Mouse (Mus musculus) lung, postnatal 36 days (tissue): ENCODE data around the gene BC024063.
A peak's percentile ranks its signal among the peaks of the same experiment; 100 is the strongest.
"Not testable (repeated sequence)": the region's sequence is repeated elsewhere in the genome, so short reads cannot be mapped to it uniquely, and the experiment has no call there.

Experiments used
- DNase-seq: peaks from one replicate; pipeline ENCODE4 v3.0.0; 2022; ENCODE audit warnings: mixed read lengths

The BC024063 gene

GRCm38 (mm10) chr10:82082728-82083621 is at the start of gene BC024063:
BC024063 (plus strand) TSS chr10:82083353.
- DNase-seq = peak; percentile 69

- DNase-seq = no peak
These were observed 41.0 kb upstream of the BC024063 start for GRCm38 (mm10) chr10:82042191-82042590.

DNA sequence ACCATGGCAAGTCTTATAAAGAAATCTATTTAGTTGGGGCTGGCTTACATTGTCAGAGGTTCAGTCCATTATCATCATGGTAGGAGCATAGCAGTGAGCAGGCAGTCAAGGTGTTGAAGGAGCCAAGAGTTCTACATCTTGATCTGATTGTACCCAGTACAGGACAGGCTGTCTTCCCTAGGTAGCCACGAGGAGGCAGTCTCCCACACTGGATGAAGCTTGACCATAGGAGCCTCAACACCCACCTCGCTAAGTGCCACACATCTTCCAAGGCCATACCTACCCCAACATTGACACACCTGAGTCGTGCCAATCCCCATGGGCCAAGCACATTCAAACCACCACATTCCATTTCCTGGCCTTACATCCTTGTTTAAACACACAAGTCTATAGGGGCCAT is 36.5 kb upstream of the BC024063 start:
- no peak for DNase-seq

DNA sequence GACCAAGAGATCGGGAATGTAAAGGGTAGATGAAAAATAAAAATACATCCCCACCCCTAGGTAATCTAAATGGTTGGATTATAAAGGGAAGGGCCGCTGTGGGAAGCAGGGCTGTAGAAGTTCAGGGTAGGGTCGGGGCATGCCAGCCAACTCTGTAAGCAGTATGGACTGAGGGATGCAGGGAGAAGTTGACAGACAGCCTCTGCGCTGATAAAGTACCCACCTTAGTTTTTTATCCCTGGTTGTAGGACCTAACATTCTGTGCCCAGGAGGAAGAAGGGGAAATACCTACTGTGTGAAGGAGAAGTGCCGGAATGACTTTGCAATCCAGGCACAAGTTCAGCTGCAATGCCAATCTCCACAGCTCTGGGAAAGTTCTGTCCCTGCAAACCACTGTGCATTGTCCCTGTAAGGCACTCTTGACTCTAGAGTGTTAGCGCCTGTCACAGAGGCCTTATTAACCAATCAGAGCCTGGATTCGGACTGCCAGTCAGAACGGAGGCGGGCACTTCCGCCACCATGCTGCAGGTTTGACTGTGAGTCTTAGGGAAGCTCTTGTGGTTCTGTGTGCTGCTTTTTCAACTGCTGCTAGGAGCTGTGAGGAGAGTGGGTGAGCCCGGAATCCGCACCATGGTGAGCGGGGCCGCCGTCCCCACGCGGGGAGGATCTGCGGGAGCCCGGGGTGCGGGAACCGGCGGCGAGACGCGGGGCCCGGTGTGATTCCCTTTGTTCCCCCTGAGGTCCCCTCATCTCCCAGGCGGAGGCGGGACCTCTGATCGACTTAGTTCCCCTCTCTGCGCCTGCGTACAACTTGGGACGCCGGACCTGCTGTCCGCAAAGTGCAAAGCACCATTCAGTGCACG is 35.3 kb upstream of the BC024063 start, which contains the start of gene Zfp873:
Gene Zfp873 (plus strand): TSS at position 527 of the 863 bp plus-strand sequence.
- DNase-seq = peak; percentile 96

- not testable (repeated sequence) for DNase-seq
These were observed 34.7 kb upstream of the BC024063 start for GRCm38 (mm10) chr10:82048460-82048804.

GRCm38 (mm10) chr10:82083622-82083971 is 444 bp downstream of the BC024063 start:
- not testable (repeated sequence) for DNase-seq

- DNase-seq = no peak
These were observed 34.1 kb downstream of the BC024063 start for GRCm38 (mm10) chr10:82117206-82117605.

DNA sequence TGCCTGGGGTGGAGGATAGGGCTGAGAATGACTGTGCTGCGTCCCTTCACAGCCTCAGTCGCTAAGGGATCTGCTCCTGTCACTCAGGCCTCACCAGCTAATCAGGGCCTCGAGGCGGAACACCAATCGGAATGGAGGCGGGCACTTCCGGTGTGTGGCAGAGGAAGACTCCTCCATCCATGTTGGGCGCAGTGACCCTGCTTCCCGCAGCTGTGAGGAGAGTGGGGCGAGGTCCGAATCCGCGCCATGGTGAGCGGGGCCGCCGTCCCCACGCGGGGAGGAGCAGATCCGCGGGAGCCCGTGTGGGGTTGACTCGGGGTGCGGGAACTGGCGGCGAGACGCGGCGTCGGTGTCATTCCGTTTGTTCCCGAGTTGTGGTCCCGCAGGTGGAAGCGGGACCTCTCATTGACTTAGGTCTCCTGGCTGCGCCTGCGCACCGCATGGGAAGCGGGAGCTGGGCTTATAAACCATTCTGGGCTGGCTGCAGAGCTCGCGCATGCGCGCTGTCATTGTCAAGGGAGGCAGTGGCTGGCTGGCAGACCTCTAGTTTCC is 44.8 kb downstream of the BC024063 start, which contains the start of gene AU041133:
Gene AU041133 (plus strand): TSS at position 164 of the 552 bp plus-strand sequence.
- peak; percentile 92 for DNase-seq

GRCm38 (mm10) chr10:82145282-82145681 is 62.1 kb downstream of the BC024063 start:
- no peak for DNase-seq

- DNase-seq = no peak
These were observed 64.4 kb downstream of the BC024063 start for GRCm38 (mm10) chr10:82147571-82147970.
